Mouse (Mus musculus): ENCODE data around the gene Zfpl1.
"Not testable (repeated sequence)": the region's sequence is repeated elsewhere in the genome, so short reads cannot be mapped to it uniquely, and the experiment has no call there.

The Zfpl1 gene

DNA sequence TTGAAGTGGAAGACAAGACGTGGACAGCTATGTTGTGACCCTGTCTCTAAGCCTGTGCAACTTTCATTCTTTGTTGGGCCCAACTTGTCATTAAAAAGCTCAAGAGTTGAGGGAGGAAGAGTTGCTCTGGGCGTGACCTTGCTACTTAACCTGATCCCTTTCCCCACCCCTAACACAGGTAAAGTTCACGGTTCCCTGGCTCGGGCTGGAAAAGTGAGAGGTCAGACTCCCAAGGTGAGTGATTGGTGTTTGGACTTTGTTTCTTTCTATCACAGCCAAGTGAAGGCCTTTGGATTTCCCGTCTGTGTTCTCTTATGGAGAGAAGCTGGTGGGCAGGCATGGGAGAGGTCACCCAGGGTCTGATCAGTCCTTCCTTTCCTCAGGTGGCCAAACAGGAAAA is 25.8 kb downstream of the Zfpl1 start:
- no peak for DNase-seq (ENCODE audit: low spot score in 2 of 2)

DNA sequence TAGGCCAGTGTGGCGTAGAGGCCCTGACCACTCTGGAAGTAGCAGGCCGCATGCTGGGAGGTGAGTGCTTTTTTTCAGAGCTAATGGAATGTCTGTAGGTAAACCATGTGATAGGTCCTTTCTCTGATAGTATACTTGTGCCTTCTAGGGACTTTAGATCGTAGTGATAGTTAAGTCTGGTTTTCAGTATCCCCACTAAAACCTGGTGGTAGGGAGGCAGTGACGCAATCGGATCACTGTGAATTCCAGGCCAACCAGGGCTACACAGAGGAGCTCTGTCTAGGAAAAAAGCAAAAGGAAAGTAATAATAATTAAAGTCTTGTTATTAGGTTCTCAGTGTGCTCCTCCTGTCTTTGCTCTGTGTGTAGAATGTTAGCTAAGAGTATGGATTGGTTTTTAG is 26.2 kb downstream of the Zfpl1 start:
- DNase-seq (ENCODE audit: low spot score in 2 of 2): no peak

DNA sequence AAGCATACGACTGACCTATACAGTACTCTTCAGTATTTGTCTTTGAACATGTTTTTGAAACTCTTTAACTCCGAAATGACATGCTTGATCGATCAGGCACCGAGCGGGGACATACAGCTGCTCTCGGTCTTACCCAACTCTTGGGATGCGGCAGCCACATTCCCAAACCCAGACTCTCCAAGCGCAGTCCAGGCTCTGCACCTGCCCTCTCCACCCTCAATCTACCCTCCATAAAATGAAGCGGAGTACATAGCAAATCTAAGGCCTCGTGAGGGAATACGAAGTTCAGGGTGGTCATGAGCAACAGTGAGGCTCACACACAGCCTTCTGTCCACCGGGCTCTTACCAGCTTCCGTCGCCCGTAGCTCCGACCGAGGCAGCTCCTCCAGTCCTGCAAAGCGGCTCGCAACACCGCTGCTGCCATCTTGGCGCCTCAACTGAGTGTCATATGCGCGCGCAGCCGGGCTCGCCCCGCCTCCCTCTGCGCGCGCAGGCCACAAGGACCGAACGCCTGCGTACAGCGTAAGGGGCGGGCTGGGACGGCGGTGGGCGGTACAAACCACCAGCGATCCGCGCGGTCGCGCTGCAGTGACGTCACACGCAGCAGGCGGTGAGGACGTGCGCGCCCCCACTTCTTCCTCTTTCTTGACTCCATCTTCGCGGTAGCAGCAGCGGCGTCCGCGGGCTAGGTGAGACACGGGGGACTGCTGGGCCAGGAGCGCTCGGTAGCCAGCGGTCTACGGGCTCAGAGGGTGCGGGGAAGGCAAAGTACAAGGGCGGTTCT is 27.3 kb downstream of the Zfpl1 start, which contains the start of the genes Mrpl49 and Fau:
Gene Mrpl49 (minus strand): TSS at position 473 of the 784 bp plus-strand sequence.
Gene Fau (plus strand): TSS at position 532 of the 784 bp plus-strand sequence.
- peak; percentile 99 to 100 for DNase-seq (ENCODE audit: low spot score in 2 of 2)

DNA sequence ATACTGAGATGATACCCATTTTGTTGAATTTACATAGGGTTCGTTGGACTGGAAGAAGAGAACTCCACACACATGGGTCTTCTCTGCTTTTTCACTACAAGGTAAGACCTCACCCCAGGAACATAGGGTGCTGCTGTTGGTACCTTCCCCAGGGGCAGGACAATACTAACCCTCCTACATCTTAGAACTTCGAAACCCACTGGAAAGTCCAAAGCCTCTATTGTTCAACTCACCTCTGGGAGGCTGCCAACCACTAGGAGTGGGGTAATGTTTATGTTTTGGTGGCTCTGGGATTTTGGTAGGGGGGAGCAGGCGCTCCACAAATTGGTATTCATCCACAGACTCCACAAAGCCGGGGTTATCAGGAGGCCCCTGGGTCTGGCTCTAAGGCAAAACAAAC is 28.1 kb downstream of the Zfpl1 start:
- DNase-seq (ENCODE audit: low spot score in 2 of 2): no peak

DNA sequence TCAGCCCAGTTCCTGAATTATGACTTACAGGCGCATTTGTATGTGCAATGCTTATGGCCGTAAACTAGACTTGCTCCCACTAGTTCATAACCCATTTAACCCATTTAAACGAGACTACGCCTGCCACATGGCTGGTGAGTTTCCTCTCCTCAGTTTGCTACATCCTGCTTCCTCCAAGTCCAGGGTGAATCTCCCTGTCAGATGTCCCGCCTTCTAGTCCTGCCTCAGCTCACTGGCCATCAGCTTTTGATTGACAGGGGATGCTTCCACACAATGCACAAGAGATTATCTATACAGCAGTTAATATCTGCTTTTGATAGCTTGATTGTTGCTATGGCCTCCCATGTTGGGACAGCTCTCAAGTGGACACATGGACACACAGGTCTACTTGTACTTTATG is 30.5 kb downstream of the Zfpl1 start:
- DNase-seq (ENCODE audit: low spot score in 2 of 2): no peak

DNA sequence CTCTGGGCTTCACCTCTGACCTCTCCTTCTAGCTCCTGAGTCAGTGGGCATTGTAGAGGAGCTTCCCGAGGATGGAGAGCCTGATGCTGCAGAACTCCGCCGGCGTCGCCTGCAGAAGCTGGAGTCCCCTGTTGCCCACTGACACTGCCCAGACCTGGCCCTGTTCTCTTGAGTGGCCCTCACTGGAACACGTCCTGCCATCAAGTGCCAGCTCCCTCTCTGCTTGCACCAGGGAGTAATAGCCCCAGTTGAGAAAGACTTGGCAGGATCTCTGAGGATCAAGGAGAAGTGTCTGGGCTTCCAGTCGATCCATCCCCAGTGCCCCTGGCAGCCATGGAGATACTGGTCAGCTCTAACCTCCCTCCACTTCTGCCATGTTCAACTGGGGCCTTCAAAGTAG is 32.2 kb downstream of the Zfpl1 start:
- DNase-seq (ENCODE audit: low spot score in 2 of 2): no peak

DNA sequence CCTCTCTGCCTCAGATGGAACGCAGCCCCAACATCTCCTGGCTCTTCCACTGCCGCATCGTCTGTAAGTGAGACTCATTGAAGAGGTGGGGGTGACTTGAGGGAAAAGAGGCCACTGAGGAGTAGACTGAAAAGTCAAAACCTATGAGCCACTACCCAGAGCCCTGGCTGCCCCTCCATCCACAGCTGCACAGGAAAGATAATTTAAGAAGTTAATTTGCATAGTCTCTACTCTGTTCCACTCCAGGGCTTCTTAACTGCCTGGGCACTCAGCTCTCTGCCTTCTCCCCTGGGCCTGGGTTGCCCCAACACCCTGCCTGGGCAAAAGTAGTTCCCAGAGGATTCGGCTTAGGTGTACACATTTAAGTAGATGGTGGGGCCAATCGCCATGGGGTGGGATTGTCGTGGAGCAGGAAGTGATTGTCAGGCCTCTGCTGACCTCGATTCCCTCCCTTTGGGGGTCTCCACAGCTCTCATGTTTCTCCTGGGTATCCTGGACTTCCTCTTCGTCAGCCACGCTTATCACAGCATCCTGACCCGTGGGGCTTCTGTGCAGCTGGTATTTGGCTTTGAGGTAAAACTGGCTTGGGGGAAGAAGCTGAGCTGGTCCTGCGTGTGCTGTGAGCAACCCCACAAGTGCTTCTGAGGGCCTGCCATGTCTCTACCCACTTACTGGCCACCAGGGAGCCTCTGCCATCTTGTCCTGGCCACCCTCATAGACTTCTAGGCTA is 35.9 kb downstream of the Zfpl1 start:
- peak in 1 of 2 experiments; percentile 50 for DNase-seq (ENCODE audit: low spot score in 2 of 2)

DNA sequence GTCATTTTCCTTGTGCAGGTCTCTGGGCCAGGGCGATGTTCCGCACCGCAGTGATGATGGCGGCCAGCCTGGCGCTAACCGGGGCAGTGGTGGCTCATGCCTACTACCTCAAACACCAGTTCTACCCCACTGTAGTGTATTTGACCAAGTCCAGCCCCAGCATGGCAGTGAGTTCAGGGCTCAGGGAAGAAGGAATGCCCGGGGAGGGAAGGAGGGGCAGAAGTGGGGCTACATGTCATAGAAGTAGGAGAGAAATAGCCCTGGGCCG is 36.9 kb downstream of the Zfpl1 start:
- DNase-seq (ENCODE audit: low spot score in 2 of 2): peak in 1 of 2 experiments; percentile 67

DNA sequence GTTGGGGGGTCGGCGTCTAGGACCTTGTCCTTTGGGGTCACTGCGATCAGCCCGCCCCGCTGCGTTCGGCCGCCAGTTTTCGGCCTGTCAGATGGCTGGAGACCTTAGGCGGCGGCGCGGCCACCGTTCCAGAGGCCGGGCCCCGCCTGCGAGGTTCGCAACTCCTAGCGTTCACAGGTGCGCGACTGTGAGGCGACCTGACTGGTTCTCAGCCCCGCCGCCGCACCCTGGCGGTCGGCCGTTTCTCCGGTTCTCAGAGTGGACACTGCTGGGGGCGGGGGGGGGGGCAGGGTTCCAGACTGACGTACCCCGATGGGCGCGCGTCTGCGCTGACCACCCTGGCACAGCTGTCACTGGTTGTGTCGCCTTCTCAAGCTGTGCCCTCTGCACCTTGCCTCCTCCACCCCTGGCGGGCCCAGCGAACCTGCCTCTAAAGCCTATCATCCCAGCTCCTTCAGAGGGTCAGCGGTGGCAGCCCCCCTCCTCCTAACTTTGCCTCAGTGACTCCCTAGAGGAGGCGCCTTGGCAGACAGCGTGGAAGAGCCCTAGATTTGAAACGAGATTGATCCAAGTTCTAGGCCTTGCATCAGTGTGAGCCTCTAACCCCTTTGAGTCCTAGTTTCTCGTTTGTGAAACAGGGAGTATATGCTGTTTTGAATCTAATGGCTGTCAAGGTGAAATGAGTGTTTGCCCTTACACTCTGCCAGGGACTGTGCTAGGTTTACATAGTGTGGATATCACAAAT is 37.4 kb downstream of the Zfpl1 start:
- peak in 1 of 2 experiments; percentile 74 for DNase-seq (ENCODE audit: low spot score in 2 of 2)

DNA sequence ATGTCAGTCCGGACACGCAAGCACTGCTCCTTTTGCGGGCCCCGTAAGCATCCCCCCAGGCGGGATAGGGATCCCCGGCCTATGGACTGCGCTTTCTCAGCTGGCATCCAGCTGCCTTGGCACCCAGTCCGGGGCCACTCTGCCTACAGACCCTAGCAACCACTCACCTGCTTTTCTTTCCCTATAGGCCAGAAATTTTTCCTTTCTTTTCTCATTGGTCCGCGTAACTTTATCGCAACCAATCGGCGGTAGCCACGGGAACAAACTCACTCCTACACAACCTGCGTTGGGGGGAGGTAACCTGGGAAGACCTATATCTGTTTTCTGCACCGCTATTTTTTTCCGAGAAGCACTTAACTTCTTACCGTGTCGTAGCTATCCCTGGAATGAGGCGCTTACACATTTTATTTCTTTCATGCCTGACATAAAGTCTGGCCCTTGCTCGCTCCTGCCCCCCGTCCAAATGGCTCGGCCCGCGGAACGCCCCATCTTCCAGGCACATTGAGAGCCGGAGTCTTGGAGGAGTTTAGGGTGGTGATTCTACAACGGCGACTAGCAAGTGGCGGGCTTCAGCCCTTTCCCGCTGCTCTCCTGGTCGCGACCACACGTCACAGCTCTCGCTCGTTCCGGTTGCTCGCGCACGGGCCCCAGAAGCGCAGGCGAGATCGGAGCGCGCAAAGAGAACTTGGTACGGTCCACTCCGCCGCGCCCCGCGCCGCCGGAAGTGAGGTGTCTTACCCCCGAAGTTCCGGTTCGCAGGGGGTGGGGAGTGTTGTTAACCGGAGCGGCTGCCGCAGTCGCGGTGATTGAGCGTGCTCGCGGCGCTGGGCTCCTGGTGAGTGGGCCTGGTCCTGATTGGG is 38.2 kb downstream of the Zfpl1 start, which contains the start of gene Syvn1:
Gene Syvn1 (plus strand): TSS at position 283 of the 860 bp plus-strand sequence.
- peak; percentile 90 to 95 for DNase-seq (ENCODE audit: low spot score in 2 of 2)

DNA sequence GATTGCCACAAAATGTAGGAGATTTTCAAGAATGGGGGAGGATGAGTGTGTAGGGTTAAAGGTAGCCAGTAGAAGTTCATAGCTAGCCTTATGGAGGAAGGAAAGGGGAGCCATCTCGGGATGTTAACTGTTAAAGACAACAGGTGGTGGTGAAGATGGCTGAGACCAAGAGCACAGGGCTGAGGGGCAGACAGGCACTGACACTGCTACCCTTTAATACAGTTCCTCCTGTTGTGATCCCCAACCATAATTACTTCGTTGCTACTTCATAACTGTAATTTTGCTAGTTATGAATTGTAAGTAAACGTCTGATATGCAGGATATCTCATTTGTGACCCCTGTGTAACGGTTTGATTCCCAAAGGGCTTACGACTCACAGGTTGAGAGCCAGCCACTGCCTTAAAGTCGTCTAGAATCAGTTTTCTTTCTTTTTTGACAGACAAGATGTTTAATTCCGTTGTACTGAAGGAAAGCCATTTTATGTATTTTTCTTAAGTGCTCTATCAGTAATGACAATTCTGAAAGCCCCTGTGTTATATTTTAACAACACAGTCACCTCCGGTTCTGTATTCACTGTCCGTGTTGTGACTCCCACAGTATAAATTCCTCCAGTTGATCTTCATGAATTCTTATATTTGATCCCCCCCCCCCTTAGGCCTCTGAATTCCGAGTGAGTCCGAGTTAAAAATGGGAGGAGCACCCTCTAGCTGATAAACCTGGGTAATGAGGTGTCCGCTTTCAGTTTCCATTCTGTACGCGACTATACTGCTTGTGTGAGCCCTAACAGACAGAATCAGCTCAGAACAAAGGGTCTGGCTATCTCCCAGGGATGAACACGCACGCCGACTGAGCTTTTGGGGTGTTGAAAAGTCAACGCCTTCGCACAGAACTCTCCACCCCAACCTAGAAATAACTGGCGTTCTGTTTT is 39.1 kb downstream of the Zfpl1 start:
- peak in 1 of 2 experiments; percentile 59 for DNase-seq (ENCODE audit: low spot score in 2 of 2)

DNA sequence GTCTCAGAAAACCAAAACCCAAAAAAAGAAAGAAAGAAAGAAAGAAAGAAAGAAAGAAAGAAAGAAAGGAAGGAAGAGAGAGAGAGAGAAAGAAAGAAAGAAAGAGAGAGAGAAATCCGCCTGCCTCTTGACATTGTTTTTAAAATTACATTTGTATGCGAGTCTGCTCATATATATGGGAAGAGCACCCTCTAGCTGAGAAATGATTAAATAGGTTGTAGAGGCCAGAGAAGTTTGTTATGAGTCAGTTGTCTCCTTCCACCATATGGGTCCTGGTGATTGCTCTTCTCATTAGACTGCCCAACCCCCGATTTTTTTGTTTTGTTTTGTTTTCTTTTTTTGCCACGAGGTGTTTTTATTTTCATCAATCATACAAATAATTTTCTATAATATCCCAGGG is 40.7 kb downstream of the Zfpl1 start:
- not testable (repeated sequence) for DNase-seq (ENCODE audit: low spot score in 2 of 2)

DNA sequence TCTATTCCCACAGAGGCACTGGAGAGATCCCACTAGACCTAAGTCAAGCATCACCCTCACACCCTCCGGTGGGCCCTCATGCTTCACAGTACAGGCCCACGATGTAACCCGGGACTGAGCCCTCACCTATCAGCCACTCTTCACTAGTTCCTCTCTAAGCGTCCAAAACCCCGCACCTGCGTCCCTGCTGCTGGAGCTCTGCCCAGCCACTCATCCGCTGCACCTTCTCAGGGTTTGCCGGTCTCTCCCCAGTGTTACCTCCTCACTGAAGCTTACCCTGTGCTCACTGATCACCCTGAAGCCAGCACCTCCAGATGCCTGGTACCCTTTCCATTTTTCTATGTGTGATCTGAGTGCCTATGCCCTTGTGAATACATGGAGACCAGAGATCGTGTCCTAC is 42.5 kb downstream of the Zfpl1 start:
- peak in 1 of 2 experiments; percentile 58 for DNase-seq (ENCODE audit: low spot score in 2 of 2)

DNA sequence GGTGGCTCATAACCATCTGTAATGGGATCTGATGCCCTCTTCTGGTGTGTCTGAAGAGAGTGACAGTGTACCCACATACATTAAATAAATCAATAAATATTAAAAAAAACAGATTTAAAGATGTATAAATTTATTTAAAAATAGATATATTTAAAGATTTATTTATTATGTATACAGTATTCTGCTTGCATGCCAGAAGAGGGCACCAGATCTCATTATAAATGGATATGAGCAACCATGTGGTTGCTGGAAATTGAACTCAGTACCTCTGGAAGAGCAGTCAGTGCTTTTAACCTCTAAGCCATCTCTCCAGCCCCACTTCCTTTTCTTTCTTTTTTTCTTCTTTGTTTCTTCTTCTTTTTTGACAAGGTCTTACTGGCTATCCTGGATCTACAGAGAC is 44.8 kb downstream of the Zfpl1 start:
- DNase-seq (ENCODE audit: low spot score in 2 of 2): no peak

DNA sequence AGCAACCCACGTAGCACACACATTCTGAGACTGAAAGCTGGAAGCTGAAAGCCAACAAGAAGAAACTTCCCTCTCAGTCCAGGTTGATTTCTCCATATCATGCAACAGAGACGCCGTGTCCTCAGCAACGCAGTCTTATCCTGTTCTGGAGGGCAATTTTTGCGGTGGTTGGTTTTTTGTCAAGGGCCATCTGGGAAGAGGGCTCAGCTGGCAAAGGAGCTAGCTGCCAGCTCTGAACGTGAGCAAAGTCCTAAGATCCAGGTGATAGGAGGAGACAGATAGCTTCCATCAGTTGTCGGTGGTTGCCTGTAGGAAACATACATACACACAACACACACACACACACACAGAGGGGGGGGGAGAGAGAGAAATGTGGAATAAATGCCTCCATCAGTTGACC is 46.4 kb downstream of the Zfpl1 start:
- no peak for DNase-seq (ENCODE audit: low spot score in 2 of 2)

DNA sequence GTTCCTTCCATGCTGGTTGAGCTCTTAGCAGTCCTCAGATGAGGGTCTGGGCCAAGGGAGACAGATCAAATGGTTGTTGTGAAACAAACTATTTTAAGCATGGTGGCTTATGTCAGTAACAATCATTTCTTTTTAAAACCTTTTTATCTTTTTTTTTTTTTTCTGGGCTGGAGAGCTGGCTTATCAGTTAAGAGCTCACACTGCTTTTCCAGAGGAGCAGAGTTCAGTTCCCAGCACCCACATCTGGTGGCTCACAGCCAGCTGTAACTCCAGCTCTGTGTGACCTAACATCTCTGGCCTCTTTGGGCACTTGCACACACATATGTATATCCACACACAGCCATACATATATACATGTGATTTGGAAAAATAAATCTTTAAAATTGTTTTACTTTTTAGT is 47.1 kb downstream of the Zfpl1 start:
- DNase-seq (ENCODE audit: low spot score in 2 of 2): no peak

DNA sequence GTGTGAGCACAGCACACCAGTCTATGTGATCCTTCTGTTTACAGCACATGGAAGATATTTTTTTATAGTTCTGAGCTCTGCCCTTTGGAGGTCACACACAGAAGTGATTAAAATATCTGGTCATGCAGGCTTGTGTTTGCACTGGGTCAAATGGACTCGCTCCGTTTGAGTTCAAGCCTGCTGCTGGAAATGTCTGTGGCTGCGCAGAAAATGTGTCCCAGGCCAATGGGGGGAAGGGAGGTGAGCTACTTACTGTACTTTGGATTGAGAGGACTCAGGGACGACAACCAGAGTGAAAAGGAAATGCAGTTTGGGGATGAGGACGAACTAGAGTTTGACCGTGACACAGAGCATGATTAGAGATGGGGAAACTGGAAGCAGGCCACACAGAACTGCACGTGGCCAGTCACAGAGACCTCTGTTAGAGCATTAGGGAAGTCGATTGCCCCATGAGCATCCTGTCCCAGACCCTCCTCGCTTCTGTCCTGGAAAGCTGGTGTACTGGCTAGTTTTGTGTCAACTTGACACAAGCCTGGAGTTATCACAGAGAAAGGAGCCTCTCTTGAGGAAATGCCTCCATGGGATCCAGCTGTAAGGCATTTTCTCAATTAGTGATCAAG is 48.7 kb downstream of the Zfpl1 start:
- DNase-seq (ENCODE audit: low spot score in 2 of 2): no peak
